Mouse (Mus musculus): ENCODE results near the gene Ppm1l.

Ppm1l gene

DNA sequence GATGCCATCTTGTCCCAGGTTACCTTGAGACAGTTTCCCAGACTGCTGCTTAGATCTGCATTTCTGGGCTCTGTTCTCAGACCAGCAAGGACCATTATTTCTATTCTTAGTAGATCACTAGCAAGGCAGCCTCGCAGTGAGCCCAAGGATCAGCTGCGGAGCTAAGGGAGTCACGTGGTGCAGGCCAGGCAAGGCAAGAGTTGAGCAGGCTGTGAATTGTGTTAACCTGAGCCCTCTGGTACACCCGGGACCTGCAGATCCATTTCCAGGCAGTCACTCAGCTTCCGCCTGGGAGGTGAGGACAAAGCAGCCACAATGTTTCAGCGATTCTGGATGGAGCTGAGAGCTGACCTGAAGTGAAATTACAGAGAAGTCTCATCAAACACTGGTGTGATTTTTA is 185.3 kb downstream of the Ppm1l start:
- no peak for DNase-seq

DNA sequence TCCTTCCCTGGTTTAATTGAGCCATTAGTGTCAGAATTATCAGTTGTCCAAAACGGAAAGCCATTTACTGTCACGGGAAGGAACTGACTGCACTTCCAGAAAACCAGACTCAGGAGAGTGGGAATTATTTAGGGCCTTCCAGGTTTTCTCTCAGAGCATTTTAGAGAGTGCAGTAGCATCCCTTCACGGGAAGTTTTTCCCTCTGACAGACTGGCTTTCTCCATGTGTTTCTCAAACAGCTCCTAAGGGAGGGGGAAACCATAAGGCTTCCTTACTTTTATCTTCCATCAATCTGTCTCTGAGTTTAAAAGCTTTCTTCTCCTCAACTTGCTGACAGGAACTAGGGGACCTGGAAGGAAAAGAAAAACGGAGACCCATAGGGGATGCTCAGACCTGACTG is 185.9 kb downstream of the Ppm1l start:
- DNase-seq = no peak

DNA sequence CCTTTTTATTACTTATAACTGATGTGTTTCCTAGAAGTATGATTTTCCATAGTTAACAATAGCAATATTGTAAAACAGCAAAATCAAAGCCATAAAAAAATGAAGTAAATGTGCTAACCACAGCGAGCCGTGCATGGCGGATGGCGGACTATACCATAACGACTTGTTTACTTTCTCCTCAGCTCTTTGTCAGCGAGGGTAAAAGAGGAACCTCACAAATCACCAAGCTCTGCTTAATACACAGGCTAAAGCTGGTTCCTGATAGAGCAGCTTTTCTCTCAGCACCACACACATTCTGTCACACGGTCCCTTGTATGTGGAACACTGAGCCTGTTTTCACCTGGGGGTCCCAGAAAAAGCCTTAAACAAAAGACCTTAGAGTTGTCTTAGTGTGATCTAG is 188.4 kb downstream of the Ppm1l start:
- no peak for DNase-seq

DNA sequence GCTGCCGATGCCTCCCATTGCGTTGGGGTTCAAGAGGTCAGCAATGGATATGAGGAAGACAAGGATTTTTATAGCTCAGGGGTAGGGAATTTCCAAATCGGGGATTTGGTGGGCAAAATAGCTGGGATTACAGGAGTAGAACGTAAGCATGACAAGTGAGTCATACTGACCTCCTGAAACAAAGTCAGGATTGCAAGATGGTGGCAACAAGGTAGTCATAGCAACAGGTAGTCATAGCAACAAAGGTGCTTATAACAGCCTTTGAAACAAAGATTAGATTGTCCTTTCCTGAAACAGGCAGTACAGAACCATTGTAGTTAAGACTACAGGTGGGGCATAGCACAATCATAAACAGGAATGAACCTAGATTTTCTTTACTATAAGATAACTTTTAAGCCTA is 189.7 kb downstream of the Ppm1l start:
- DNase-seq = no peak

DNA sequence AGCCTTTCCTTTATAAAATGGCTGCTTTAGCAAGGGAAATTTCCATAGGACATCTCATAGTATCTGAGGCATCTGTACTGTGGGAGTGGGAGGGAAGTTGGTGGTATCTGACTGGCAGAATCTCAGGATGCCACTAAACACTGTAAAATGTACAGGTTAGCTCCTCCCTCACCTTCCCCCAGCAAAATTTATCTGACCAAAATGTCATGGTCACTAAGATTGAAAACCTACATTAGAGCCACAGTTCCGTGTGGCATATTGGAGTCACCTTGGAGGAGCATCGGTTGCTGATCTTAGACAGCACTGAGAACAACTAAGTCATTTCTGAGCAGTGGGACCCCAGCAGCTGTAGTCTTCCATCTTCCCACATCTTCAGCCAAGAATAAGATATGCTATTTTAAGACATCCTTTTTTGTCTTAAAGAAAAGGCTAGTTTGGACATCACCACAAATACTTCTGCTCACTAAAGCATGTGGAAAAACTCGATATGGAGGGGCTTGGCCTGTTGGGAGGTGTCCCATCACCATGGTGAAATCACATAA is 192.8 kb downstream of the Ppm1l start:
- DNase-seq = no peak

DNA sequence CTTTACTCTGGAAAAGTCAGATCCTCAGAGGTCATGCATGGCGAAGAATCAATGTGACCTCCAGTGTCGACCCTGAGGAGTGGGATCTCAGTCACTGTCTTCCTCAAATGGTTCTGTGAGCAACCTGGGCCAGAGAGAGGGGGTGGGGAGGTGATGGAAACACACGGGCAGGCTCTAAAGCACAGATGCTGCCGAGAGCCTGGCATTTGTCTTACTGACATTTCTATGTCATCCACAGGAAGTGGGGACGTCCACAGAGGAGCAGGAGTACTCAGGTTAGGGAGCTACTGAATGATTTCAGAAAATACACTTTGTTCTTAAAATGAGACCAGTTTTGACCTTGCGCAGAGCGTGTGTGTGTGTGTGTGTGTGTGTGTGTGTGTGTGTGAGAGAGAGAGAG is 195.2 kb downstream of the Ppm1l start:
- no peak for DNase-seq

DNA sequence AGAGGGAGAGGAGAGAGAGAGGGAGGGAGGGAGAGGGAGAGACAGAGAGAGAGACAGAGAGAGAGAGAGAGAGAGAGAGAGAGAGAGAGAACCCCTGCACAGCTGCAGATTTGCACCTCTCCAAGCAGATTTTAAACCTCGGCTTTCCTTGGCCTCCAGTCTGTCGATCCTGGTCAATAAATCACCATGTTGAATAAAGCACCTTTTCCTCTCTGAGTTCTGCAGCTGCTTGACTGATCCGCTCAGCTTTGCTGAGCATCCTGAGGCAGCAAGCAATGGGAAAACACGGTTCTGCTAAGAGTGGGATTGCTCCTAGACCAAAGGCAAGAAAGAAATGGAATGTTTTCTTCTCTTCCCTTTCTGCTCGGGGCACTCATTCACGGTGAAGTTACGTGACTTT is 195.7 kb downstream of the Ppm1l start:
- DNase-seq = no peak

DNA sequence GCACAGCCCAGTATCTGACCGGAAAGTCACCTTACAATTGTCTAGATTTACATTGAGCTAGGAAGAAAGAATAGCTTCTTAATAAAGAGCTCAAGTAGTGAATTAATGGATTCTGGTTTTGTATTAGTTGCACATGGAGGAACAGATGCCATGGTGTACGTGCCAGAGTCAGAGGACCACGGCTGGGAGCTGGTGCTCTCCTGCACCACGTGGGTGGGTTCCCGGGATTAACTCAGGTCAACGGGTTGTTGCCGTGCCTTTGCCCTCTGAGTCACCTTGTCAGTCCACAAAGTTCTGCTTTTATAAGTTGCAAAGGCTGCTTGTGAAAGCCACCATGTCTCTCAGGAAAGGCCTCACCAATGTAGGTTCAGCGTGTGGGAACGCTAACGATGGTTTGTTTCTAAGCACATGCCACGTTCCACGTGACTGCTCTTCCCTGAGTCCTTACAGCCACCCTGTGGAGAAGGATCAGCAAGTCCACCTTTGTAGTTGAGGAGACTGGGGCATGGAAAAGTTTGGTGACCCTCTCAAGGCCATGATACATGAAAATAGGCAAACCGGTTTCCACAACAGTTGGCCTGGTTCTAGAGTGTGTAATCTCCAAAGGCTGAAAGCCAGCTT is 199.2 kb downstream of the Ppm1l start:
- DNase-seq = no peak

DNA sequence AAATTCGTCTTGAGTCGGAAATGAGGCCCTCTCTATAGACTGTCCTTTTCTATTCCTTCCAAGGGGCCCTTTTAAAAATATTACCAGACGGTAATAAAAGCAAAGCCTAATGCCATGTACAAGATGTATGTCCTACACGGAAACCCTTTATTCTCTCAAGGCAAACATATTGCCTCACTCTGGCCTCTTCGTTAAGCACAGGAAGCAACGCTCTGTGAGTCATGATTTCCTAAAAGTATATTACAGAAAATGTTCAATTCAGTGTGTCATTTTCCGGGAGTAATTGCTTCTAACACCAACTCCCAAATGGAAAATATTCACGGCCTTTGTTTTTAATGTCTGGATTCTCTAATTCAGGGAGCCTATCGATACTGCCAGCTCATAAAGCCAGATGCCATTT is 202.5 kb downstream of the Ppm1l start:
- no peak for DNase-seq

DNA sequence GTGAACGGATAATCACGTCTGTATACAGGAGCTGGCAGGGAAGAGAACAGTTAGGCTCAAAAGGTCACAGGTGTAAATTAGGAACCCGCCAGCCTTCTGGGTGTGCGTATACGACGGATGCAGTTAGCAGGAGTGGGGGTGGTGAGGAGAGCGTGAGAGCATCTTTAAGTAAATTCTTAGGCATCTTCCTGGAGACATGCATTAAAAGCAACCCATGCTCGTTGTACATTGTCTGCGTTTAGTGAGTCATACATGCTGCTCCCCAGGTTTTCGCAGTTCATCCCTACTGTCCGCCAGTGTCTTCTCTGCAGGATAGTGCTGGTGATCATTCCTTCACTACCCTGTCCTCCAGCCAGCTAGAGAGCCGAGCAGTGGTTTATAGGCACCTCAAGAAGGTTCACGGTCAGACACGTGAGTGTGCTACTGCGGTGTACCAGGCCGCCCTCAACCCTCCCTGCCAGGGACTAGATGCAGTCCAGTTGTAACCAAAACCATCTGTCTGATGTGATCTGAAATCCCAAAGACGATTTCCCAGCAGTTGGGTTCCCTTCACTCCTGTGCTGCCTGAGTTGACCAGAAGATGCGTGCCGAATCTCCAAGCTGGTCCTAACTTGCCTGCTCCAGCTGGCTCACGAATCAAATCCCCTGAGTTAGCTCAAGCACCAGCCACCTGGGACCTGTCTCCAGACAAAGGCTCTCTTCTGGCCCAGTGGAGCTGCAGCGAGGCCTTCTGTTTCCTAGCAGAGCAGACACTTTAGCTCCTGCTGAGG is 203.3 kb downstream of the Ppm1l start:
- no peak for DNase-seq

DNA sequence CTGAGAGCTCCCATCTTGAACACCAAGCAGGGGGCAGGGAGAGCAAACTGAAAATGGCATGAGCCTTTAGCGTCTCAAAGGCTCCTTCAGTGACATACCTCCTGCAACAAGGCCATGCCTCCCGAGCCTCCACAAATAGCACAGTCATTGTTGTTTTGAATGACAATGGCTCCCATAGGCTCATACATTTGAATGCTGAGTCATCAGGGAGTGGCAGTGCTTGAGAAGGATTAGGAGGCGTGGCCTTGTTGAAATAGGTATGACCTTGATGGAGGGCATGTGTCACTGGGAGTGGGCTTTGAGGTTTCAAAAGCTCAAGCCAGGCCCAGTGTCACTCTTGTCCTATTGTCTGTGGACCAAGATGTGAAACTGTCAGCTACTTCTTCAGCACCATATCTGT is 205.6 kb downstream of the Ppm1l start:
- DNase-seq = no peak

DNA sequence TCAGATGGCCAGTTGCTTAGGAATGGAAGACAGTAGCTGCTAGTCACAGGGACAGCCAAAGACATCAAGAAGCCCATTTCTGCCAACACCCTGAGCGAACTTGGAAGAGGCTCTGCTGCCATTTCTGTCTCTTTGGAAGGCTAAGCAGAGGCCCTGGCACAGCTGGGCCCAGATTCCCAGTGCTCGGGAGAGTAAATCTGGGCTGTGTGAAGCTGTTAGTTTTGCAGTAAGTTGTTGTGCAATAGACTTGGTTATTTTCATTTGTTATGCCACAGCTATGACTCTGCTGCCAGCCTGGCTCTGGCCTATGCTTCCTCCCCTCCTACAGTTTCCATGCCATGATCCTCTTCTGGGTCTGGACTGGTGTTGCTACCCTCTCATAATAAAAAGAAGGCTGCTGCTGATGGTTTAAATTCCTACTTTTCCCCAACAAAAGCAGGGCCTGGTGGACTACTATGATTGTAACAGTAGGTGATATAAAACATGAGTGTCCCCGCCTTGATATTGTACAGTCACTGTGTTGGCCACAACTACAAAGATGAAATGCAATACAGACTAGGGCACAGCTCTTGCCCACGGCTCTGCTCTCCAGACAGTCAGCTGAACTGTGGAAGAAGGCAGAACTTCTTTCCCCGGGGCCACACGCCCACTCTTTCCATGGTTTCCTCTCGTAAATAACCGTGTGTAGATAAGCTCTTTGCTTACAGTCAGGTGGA is 207.9 kb downstream of the Ppm1l start:
- peak; percentile 32 for DNase-seq

DNA sequence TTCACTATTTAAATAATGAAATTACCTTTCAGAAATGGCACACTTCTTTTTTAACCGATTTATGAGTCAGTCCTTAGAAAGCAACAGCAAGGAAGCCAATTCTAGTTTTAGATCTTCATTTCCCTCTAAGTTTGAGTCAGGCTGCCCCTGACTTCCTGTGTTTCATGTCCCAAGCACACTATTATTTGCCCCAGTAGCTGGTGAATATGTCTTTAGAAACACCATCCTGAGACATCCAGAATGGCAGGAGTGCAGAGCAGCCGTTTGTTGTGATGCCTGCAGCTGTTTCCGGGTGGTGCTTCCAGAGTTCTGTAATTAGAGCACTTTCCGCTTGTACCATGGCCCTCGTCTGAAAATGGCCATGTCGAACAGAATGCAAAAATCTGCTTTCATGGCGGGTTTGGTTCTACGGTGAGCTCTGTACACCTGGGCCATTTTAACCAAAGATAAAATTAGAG is 208.4 kb downstream of the Ppm1l start:
- DNase-seq = peak; percentile 7

DNA sequence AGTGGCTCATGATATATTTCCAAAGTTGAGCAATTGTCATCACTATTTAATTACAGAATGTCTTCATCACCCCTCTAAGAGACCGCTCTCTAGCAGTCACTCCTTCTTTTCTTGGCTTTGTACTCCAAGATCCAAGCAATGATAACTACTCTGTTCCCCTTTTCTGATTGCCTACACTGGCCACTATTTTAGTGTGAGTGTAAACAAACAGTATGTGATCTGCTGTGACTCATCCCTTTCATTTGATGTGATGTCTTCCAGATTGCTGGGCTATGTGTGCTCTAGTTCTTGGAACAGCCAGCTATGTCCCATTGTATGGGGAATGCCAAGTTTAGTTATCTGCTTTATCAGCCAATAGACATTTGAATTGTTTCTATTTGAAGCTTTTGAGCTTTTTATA is 210.7 kb downstream of the Ppm1l start:
- no peak for DNase-seq

DNA sequence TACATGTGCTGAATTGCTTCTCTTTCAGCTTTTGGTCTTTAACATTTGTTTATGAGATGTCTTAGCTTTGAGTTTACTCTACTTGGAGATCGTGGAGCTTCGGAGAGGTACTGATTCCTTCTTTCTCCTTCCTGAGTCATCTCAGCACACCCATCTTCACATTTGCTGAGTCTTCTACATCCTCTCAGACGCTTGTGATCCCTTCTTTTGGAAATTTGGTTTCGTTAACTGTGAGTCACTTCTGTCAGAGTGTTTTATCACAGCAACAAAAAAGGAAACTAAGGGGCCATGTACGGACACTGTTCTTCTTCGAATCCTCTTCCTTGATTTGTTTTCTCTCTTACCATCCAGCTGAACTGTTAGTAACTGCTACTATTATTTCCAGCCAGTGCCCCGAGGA is 212.9 kb downstream of the Ppm1l start:
- DNase-seq = no peak

DNA sequence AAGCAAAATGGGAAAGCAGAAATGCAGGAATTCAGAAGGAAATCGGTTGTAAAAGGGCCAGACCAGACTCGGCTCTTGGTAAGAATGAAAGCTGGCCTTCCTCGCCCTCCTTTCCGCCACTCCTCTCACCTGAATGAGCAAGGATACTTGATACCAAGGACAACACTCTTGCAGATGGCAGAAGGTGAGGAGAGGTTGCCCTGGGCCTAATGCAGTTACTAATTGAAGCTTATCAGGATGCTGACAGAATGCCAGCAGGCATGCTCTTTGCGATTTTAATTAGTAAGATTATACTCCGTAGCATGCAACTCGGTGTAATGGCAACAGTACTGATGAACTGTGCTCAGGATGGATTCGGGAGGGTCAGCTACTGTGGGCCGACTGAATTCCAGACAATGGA is 214.8 kb downstream of the Ppm1l start:
- no peak for DNase-seq

DNA sequence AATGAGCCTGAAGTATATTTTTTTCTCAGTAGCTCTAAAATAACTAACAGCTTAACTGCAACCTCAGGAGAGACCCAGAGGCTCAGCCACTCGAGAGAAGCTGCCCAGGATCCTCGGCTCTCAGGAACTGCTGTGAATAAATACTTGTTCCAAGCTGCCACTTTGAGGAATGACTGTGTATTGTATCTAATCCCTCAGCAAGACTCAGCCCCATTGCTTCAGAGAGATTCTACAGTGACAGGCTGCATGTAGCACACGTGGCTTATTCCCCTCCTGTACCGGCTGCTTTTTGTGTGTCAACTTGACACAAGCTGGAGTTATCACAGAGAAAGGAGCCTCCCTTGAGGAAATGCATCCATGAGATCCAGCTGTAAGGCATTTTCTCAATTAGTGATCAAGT is 216.0 kb downstream of the Ppm1l start:
- DNase-seq = no peak

DNA sequence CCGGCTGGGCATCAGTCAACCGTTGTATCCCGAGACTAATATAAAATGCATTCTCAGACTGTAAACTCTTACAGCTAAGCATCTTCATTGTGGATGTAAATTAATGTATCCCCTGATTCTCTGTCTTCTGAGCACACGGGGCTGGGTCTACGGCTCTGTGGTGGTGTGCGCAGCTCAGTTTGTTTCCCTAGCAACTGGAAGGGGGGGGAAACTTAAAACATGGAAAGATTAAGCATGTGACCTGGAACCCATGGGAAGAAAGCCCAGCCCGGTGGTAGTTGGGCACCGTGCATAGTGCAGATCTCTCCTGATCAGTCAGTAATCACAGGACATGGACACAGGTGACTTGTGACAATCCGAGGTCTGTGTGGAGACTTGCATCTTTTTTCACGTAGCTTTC is 218.8 kb downstream of the Ppm1l start:
- no peak for DNase-seq

DNA sequence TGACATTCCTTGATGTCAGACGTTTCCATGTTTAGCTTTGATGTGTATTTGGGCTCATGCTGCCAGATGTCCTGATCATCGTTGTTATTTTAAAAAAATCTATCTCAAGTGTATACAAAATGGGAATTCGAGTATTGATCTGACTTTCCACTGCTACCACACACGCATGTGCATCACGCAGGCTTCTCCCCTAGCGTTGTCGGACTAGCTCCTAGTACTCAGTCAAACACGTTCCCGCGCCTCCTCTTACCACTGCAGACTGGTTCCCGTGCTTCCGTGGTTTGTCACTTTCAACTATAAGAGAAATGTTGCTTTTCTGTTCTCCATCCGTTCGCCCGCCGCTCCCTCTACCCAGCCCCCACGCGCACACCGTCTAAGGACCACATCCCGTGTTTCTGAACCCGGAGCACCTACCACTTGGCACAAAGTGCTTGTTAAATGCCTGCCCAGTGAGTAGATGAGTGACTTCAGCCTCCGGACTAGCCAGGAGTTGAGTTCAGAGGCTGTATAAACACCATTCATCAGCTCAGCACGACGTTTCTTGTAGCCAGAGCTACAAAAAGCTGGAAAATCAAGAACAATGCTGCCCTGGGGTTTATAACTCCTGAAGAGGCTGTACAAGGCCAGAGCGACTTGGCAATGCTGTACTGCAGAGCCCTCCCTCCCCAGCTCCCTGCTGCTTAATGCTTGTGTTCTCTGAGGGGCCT is 219.4 kb downstream of the Ppm1l start:
- peak; percentile 4 for DNase-seq

DNA sequence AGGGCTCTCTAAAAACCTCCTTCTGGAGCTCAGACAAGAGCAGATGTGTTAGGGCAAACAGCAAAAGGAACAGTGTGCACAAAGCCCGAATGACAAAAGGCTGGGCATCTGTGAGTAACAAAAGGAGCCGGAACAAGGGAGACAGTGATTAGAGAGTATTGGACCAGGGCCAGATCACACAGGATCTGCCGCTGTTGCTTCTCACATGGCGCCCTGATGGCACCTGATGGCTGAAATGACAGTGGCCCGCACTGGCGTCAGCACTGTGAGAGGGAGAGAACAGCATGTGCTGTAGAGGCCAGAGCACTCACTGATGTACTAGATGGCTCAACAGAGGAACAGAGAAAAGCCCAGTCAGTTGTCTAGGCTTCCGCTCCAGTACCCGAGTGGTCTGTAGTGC is 226.3 kb downstream of the Ppm1l start:
- DNase-seq = peak; percentile 16

DNA sequence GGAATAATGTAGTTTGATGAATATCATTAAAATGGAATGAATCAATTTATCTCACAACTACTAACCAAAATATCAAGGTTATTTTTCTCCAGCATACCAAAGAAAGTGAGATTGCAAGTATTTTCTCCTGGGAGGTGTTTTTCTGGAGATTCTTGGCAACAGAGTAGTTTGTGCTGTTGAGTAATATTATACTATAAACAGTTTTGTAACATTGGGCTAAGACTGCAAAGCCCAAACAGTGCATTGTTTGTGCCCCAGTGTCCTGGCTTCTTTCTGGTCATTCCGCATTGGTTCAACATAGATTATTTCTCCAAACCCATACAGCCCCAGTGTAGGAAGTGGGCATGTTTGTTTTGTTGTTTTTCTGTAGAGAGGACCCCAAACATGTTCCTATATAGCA is 227.1 kb downstream of the Ppm1l start:
- no peak for DNase-seq

DNA sequence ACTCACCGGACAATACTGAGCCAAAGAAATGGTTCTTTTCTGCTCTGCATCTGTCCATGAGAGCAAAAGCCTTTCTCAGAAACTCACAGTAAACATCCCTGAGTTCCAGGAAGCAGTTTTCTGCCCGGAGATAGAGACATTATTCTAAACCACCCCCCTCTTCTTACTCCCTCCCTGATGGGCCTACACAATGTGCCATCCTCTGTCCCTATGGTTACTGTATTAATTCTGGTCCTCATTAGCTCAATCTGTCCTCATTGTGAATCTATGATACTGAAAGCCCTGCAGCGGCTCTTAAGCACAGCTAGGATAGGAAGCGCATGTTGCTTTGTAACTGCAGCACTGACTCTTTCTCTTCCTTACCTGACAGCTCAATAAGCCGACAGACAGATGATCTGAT is 228.4 kb downstream of the Ppm1l start:
- DNase-seq = no peak
